Mouse (Mus musculus) lung, embryonic 15.5 days (tissue): Measurements from ENCODE around the gene Hnrnph3. TPM values are rescaled to one million over a fixed set of nuclear protein-coding genes. Genes with fewer than 3 reads are reported as not detected.
"Not testable (repeated sequence)": the region's sequence is repeated elsewhere in the genome, so short reads cannot be mapped to it uniquely, and the experiment has no call there.

Source experiments
- ATAC-seq: fragments of 200-750 bp; cut with Nextera tagmentation; 2 replicates; pipeline ENCODE4 v1.8.0; 2017; ENCODE audit warnings: moderate number of reproducible peaks, borderline replicate concordance; ENCODE audit not compliant: low FRiP score, low TSS enrichment; ENCODE audit errors: extremely low read depth
- H3K27ac ChIP-seq: fragments of 300-500 bp; sonication (generic); 2 replicates; pipeline ENCODE4 v1.5.1; 2015; ENCODE audit warnings: moderate library complexity, mild to moderate bottlenecking, inconsistent platforms
- H3K27me3 ChIP-seq: fragments of 300-500 bp; sonication (generic); 2 replicates; pipeline ENCODE4 v1.6.1; 2015; ENCODE audit warnings: inconsistent platforms
- H3K36me3 ChIP-seq: fragments of 300-500 bp; sonication (generic); 2 replicates; pipeline ENCODE4 v1.6.1; 2015; ENCODE audit warnings: inconsistent platforms
- H3K4me1 ChIP-seq: fragments of 300-500 bp; sonication (generic); 2 replicates; pipeline ENCODE4 v1.6.1; 2015; ENCODE audit warnings: inconsistent platforms
- H3K4me2 ChIP-seq: fragments of 300-500 bp; sonication (generic); 2 replicates; pipeline ENCODE4 v1.6.1; 2015; ENCODE audit warnings: inconsistent platforms, mild to moderate bottlenecking, moderate library complexity
- H3K4me3 ChIP-seq: fragments of 300-500 bp; sonication (generic); 2 replicates; pipeline ENCODE4 v1.5.1; 2015; ENCODE audit warnings: mild to moderate bottlenecking, inconsistent platforms
- H3K9ac ChIP-seq: fragments of 300-500 bp; sonication (generic); 2 replicates; pipeline ENCODE4 v1.6.1; 2015; ENCODE audit warnings: inconsistent platforms
- H3K9me3 ChIP-seq: fragments of 300-500 bp; sonication (generic); 2 replicates; pipeline ENCODE4 v1.6.1; 2016; ENCODE audit warnings: inconsistent platforms
- WGBS: fragments of 180-500 bp; shearing (Covaris S2); methylation state at CpG from one replicate; pipeline ENCODE4 v1.1.7; 2015; 5-methylcytosine and 5-hydroxymethylcytosine counted together
- polyA plus RNA-seq: library from polyadenylated mRNA; unstranded; fragments of >200 nt; fragmentation: Nextera tagmentation; extraction: Ambion mirVana; gene quantifications from 2 replicates; pipeline ENCODE4 v1.2.1, GENCODE M21; 2015

Gene Hnrnph3
- polyA plus RNA-seq: 111 and 114 TPM in 2 replicates

- under 1% methylated on average over 69 of the region's 69 CpGs for WGBS
- H3K4me3 ChIP-seq: peak within 1 kb of the TSS; percentile 98
- H3K27me3 ChIP-seq: no peaks in the 10 kb centered on the region
- H3K9ac ChIP-seq: peak within 1 kb of the TSS; percentile 99
- no peaks in the 10 kb centered on the region for H3K9me3 ChIP-seq
- peaks cover 30% of the 10 kb centered on the region for H3K4me1 ChIP-seq
- peak; percentile 95 for ATAC-seq
- H3K4me2 ChIP-seq: peak within 1 kb of the TSS; percentile 68
- H3K36me3 ChIP-seq: no peaks in the 10 kb centered on the region
- H3K27ac ChIP-seq: peak within 1 kb of the TSS; percentile 99
These were observed at the start of gene Hnrnph3, which contains the start of gene Pbld2 for GRCm38 (mm10) chr10:63023749-63024579. Gene Hnrnph3, minus strand, starts transcription at chr10:63024217. Gene Pbld2, plus strand, starts transcription at chr10:63024315.

GRCm38 (mm10) chr10:63065988-63066387 lies 42.0 kb upstream of the Hnrnph3 start:
- Histone ChIP-seq H3K27me3 (no peaks in the 10 kb centered on the region), H3K9me3 (no peaks in the 10 kb centered on the region), H3K9ac (no peak overlapping the region), H3K4me3 (no peak overlapping the region), H3K4me2 (no peak overlapping the region), H3K4me1 (no peaks in the 10 kb centered on the region), H3K27ac (no peak overlapping the region), H3K36me3 (no peaks in the 10 kb centered on the region)
- 9% methylated on average over 5 of the region's 5 CpGs for WGBS
- ATAC-seq: no peak

- no peak for ATAC-seq
- H3K36me3 ChIP-seq: no peaks in the 10 kb centered on the region
- no peaks in the 10 kb centered on the region for H3K9me3 ChIP-seq
- no peak overlapping the region for H3K4me2 ChIP-seq
- WGBS: 61% methylated on average over 8 of the region's 8 CpGs
- H3K27ac ChIP-seq: no peak overlapping the region
- H3K4me1 ChIP-seq: no peaks in the 10 kb centered on the region
- no peak overlapping the region for H3K9ac ChIP-seq
- no peaks in the 10 kb centered on the region for H3K27me3 ChIP-seq
- no peak overlapping the region for H3K4me3 ChIP-seq
These were observed 41.5 kb upstream of the Hnrnph3 start for GRCm38 (mm10) chr10:63065561-63065960.

GRCm38 (mm10) chr10:63064516-63064915 lies 40.5 kb upstream of the Hnrnph3 start:
- no peaks in the 10 kb centered on the region for H3K27me3 ChIP-seq
- H3K4me3 ChIP-seq: no peak overlapping the region
- ATAC-seq: no peak
- no peaks in the 10 kb centered on the region for H3K36me3 ChIP-seq
- 74% methylated on average over 9 of the region's 9 CpGs for WGBS
- no peak overlapping the region for H3K9ac ChIP-seq
- no peaks in the 10 kb centered on the region for H3K9me3 ChIP-seq
- no peaks in the 10 kb centered on the region for H3K4me1 ChIP-seq
- no peak overlapping the region for H3K27ac ChIP-seq
- no peak overlapping the region for H3K4me2 ChIP-seq

GRCm38 (mm10) chr10:63063365-63063764 lies 39.3 kb upstream of the Hnrnph3 start:
- no peaks in the 10 kb centered on the region for H3K27me3 ChIP-seq
- no peak overlapping the region for H3K4me3 ChIP-seq
- H3K4me2 ChIP-seq: no peak overlapping the region
- no peak for ATAC-seq
- no peak overlapping the region for H3K27ac ChIP-seq
- H3K9ac ChIP-seq: no peak overlapping the region
- no peaks in the 10 kb centered on the region for H3K9me3 ChIP-seq
- WGBS: 74% methylated on average over 7 of the region's 7 CpGs
- H3K4me1 ChIP-seq: no peaks in the 10 kb centered on the region
- H3K36me3 ChIP-seq: no peaks in the 10 kb centered on the region

GRCm38 (mm10) chr10:63062696-63063095 lies 38.7 kb upstream of the Hnrnph3 start:
- 93% methylated on average over 5 of the region's 5 CpGs for WGBS
- no peaks in the 10 kb centered on the region for H3K9me3 ChIP-seq
- H3K27me3 ChIP-seq: no peaks in the 10 kb centered on the region
- no peak overlapping the region for H3K9ac ChIP-seq
- no peaks in the 10 kb centered on the region for H3K36me3 ChIP-seq
- no peak overlapping the region for H3K27ac ChIP-seq
- H3K4me1 ChIP-seq: no peaks in the 10 kb centered on the region
- ATAC-seq: no peak
- no peak overlapping the region for H3K4me3 ChIP-seq
- no peak overlapping the region for H3K4me2 ChIP-seq

- Histone ChIP-seq H3K27ac (no peak overlapping the region), H3K36me3 (no peaks in the 10 kb centered on the region), H3K9me3 (no peaks in the 10 kb centered on the region), H3K4me3 (no peak overlapping the region), H3K27me3 (no peaks in the 10 kb centered on the region), H3K4me2 (no peak overlapping the region), H3K9ac (no peak overlapping the region), H3K4me1 (no peaks in the 10 kb centered on the region)
- 70% methylated on average over 12 of the region's 12 CpGs for WGBS
- no peak for ATAC-seq
These were observed 37.2 kb upstream of the Hnrnph3 start for GRCm38 (mm10) chr10:63061266-63061665.

- H3K27me3 ChIP-seq: no peaks in the 10 kb centered on the region
- ATAC-seq: no peak
- no peak overlapping the region for H3K9ac ChIP-seq
- WGBS: 46% methylated on average over 11 of the region's 11 CpGs
- H3K4me1 ChIP-seq: no peaks in the 10 kb centered on the region
- H3K4me3 ChIP-seq: no peak overlapping the region
- no peaks in the 10 kb centered on the region for H3K9me3 ChIP-seq
- H3K27ac ChIP-seq: no peak overlapping the region
- no peaks in the 10 kb centered on the region for H3K36me3 ChIP-seq
- no peak overlapping the region for H3K4me2 ChIP-seq
These were observed 36.4 kb upstream of the Hnrnph3 start for GRCm38 (mm10) chr10:63060406-63060805.

- no peak within 1 kb of the TSS for H3K27ac ChIP-seq
- no peaks in the 10 kb centered on the region for H3K36me3 ChIP-seq
- no peak within 1 kb of the TSS for H3K4me3 ChIP-seq
- H3K4me2 ChIP-seq: no peak within 1 kb of the TSS
- H3K9me3 ChIP-seq: no peaks in the 10 kb centered on the region
- no peaks in the 10 kb centered on the region for H3K4me1 ChIP-seq
- H3K27me3 ChIP-seq: no peaks in the 10 kb centered on the region
- H3K9ac ChIP-seq: no peak within 1 kb of the TSS
- 85% methylated on average over 2 of the region's 2 CpGs for WGBS
- no peak for ATAC-seq
These were observed 35.8 kb upstream of the Hnrnph3 start, which contains the start of gene Pbld1 for GRCm38 (mm10) chr10:63059862-63060261. Gene Pbld1, plus strand, starts transcription at chr10:63060162.

GRCm38 (mm10) chr10:63056966-63057750 lies 33.1 kb upstream of the Hnrnph3 start:
- Histone ChIP-seq H3K27ac (no peak overlapping the region), H3K36me3 (no peaks in the 10 kb centered on the region), H3K9me3 (no peaks in the 10 kb centered on the region), H3K27me3 (no peaks in the 10 kb centered on the region), H3K4me1 (no peaks in the 10 kb centered on the region), H3K9ac (no peak overlapping the region), H3K4me2 (peak overlapping the region; percentile 26), H3K4me3 (no peak overlapping the region)
- 33% methylated on average over 24 of the region's 24 CpGs for WGBS
- ATAC-seq: 0 out of 2 replicates have a peak, but pooled peaks have one; percentile 40

- Histone ChIP-seq H3K27ac (no peak overlapping the region), H3K4me2 (no peak overlapping the region), H3K27me3 (no peaks in the 10 kb centered on the region), H3K4me1 (no peaks in the 10 kb centered on the region), H3K4me3 (no peak overlapping the region), H3K9me3 (no peaks in the 10 kb centered on the region), H3K9ac (no peak overlapping the region), H3K36me3 (no peaks in the 10 kb centered on the region)
- ATAC-seq: no peak
- WGBS: 67% methylated on average over 2 of the region's 2 CpGs
These were observed 30.6 kb upstream of the Hnrnph3 start for GRCm38 (mm10) chr10:63054586-63054985.

- not testable (repeated sequence) for H3K4me1 ChIP-seq, H3K9ac ChIP-seq, H3K27ac ChIP-seq, ATAC-seq, H3K9me3 ChIP-seq, H3K4me3 ChIP-seq, H3K36me3 ChIP-seq, H3K27me3 ChIP-seq, H3K4me2 ChIP-seq
- 68% methylated on average over 6 of the region's 6 CpGs for WGBS
These were observed 30.1 kb upstream of the Hnrnph3 start for GRCm38 (mm10) chr10:63054071-63054470.
